ENCODE assay signal across 8 mouse cellular contexts in the genomic region with DNA sequence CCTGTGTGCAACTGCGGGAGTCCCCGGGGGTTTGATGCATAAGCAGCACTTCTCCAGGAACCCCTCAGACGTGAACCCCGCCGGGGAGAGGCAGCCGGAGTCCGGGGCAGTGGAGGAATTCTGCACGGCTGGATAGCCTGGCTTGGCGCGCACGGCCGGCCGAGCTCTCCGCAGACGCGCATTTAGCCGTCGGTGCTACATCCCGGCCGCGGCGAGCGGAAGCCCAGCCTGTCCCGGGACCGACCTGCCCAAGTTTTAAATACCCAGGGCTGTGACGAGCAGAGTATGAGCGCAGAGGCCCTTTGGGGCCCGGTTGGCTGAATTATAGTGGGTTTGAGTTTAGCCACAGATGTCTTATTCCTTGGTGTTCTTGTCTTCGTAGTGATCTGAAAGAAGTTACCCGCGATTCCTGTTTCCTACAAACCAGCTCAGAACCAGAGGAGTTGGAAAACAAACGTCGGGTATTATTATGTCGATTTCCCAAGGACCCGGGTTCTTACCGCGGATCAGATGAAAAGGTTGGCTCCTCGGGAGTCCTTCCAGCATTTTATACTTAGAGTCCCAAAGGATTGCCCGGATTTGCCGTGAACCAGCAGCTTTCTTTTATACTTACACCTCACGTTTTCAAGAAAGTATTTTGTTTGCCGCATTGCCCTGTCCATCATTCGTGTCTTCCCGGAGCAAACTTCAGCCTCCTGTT. TPM values are rescaled to one million over a fixed set of nuclear protein-coding genes. Genes with fewer than 3 reads are reported as not detected.
DNase-seq lines count a peak whose midpoint lies in the region; ATAC-seq and TF ChIP-seq lines count a peak whose summit lies in the region.

No protein-coding gene starts in this region.

- no peaks in the 10 kb centered on the region for H3K9me3 ChIP-seq in hindbrain, embryonic 11.5 days (ENCODE audit: control insufficient read depth, low read length)
- H3K9me3 ChIP-seq in liver, embryonic 14.5 days (ENCODE audit: control insufficient read depth, low read length) = no peaks in the 10 kb centered on the region

- no peaks in the 10 kb centered on the region for H3K36me3 ChIP-seq in hindbrain, embryonic 11.5 days (ENCODE audit: control insufficient read depth, insufficient read depth, low read length)
- no peaks in the 10 kb centered on the region for H3K36me3 ChIP-seq in liver, embryonic 14.5 days (replicated peaks; ENCODE audit: control insufficient read depth, insufficient read depth, low read depth)

- no peak for TF ChIP-seq EP300 in liver, embryonic 14.5 days (IDR thresholded peaks at IDR 0.05; ENCODE audit: low read depth)

- ATAC-seq in hindbrain, embryonic 11.5 days (ENCODE audit: low FRiP score) = peak; percentile 23
- no peak for ATAC-seq in liver, embryonic 14.5 days (ENCODE audit: insufficient read depth)

- no peak overlapping the region for H3K27ac ChIP-seq in bone marrow macrophage, adult 2 months (ENCODE audit: insufficient read depth, low read depth, low read length)
- no peak overlapping the region for H3K27ac ChIP-seq in hindbrain, embryonic 11.5 days (ENCODE audit: low read depth, low read length)
- H3K27ac ChIP-seq in liver, embryonic 14.5 days = no peak overlapping the region

- peaks cover 69% of the 10 kb centered on the region for H3K27me3 ChIP-seq in hindbrain, embryonic 11.5 days (ENCODE audit: control insufficient read depth, insufficient read depth, low read length)
- H3K27me3 ChIP-seq in liver, embryonic 14.5 days (ENCODE audit: control insufficient read depth, insufficient read depth, low read length) = peaks cover 95% of the 10 kb centered on the region

- peak overlapping the region; percentile 54 for H3K4me3 ChIP-seq in bone marrow macrophage, adult 2 months (ENCODE audit: insufficient read depth, low read length)
- H3K4me3 ChIP-seq in hindbrain, embryonic 11.5 days (ENCODE audit: low read depth, low read length) = peak overlapping the region; percentile 45
- H3K4me3 ChIP-seq in liver, embryonic 14.5 days (ENCODE audit: insufficient read depth in 1 of 2, low read depth in 2 of 2, low read length in 2 of 2) = no peak overlapping the region; a peak in 1 of 4 replicates

- H3K9ac ChIP-seq in hindbrain, embryonic 11.5 days (ENCODE audit: low read depth, low read length) = no peak overlapping the region
- H3K9ac ChIP-seq in liver, embryonic 14.5 days (replicated peaks) = no peak overlapping the region

- no peak for TF ChIP-seq POLR2A in bone marrow macrophage, adult 2 months (IDR thresholded peaks at IDR 0.05; ENCODE audit: borderline replicate concordance, low read depth, low read length)

- DNase-seq in B cell, adult 2 months = peak; percentile 43 to 51
- DNase-seq in hindbrain, embryonic 11.5 days (ENCODE audit: low spot score) = peak; percentile 61
- no peak for DNase-seq in liver, embryonic 14.5 days (ENCODE audit: low read depth in 3 of 3, low spot score in 3 of 3)
- no peak for DNase-seq in layer of hippocampus, adult 8-10 months (ENCODE audit: low spot score in 2 of 2)
- DNase-seq in cerebellum, postnatal 36 days = no peak
- no peak for DNase-seq in c-Kit-positive CD71-positive TER-119-positive erythroid progenitor cells, embryonic 14.5 days (ENCODE audit: low spot score)
- DNase-seq in urinary bladder, adult 18-20 months (ENCODE audit: low spot score in 2 of 2) = no peak

- H3K4me2 ChIP-seq in hindbrain, embryonic 11.5 days (replicated peaks; ENCODE audit: low read depth, low read length) = peak overlapping the region; percentile 87
- peak overlapping the region; percentile 48 for H3K4me2 ChIP-seq in liver, embryonic 14.5 days (ENCODE audit: low read depth)

- 0 out of 2 replicates have a peak, but pooled peaks cover 2% of the 10 kb centered on the region for H3K4me1 ChIP-seq in bone marrow macrophage, adult 2 months (ENCODE audit: control insufficient read depth, insufficient read depth, low read length)
- 0 out of 2 replicates have a peak, but pooled peaks cover 8% of the 10 kb centered on the region for H3K4me1 ChIP-seq in hindbrain, embryonic 11.5 days (replicated peaks; ENCODE audit: control insufficient read depth, insufficient read depth, low read length)
- H3K4me1 ChIP-seq in liver, embryonic 14.5 days (replicated peaks; ENCODE audit: control insufficient read depth in 2 of 2, insufficient read depth in 2 of 2, low read length in 1 of 2) = no peaks in the 10 kb centered on the region; a peak in 1 of 4 replicates

- no peak for TF ChIP-seq CTCF in bone marrow macrophage, adult 2 months (IDR thresholded peaks at IDR 0.05; ENCODE audit: low read depth, low read length)
- TF ChIP-seq CTCF in liver, embryonic 14.5 days (IDR thresholded peaks at IDR 0.05; ENCODE audit: low read depth) = no peak

- under 1% methylated on average over 44 of the region's 44 CpGs for WGBS in hindbrain, embryonic 11.5 days
- 2% methylated on average over 44 of the region's 44 CpGs for WGBS in liver, embryonic 14.5 days (ENCODE audit: insufficient replicate concordance)

RNA-seq across cellular contexts. Expression of gene Sim1, which starts 0.7 kb away (rescaled TPM):
- polyA plus RNA-seq in bone marrow macrophage, adult 2 months (2012; ENCODE audit: insufficient read depth, insufficient read length, missing spikeins) = 0.15 TPM in 1 of 2 replicates, not detected in the other
- 0.90 and 1.1 TPM in 2 replicates for polyA plus RNA-seq in hindbrain, embryonic 11.5 days (2014; fragmentation: Nextera tagmentation; extraction: Ambion mirVana)
- polyA plus RNA-seq in liver, embryonic 14.5 days (2012; rRNA removed) = not detected in 2 replicates
- polyA plus RNA-seq in liver, embryonic 14.5 days (2014; fragmentation: Nextera tagmentation; extraction: Ambion mirVana) = not detected in 2 replicates
- total RNA-seq in layer of hippocampus, adult 8-10 months (2022) = not detected

Comparison
In these comparisons a context has a peak if more than half of its experiments do, and no peak if none do; other contexts are left out.
1. DNase-seq: peak in B cell, adult 2 months (2 of 2) and hindbrain, embryonic 11.5 days (single experiment); none in liver, embryonic 14.5 days (0 of 3), layer of hippocampus, adult 8-10 months (0 of 2), cerebellum, postnatal 36 days (0 of 2), c-Kit-positive CD71-positive TER-119-positive erythroid progenitor cells, embryonic 14.5 days (single experiment) and urinary bladder, adult 18-20 months (0 of 2).
2. H3K4me3 ChIP-seq: peak in bone marrow macrophage, adult 2 months (single experiment) and hindbrain, embryonic 11.5 days (single experiment); none in liver, embryonic 14.5 days (0 of 2).